Mouse (Mus musculus) regulatory T cell (primary cell): ENCODE measurements around the gene Col11a2.
"Not testable (repeated sequence)": the region's sequence is repeated elsewhere in the genome, so short reads cannot be mapped to it uniquely, and the experiment has no call there.

Source experiments
- in situ Hi-C: fragments of 300-600 bp; cut with MboI, MseI; formaldehyde crosslinking; loops from one replicate; pipeline ENCODE4 v1.15.1; 2025; ENCODE audit warnings: high pct_unique_total_duplicates

The Col11a2 gene

DNA sequence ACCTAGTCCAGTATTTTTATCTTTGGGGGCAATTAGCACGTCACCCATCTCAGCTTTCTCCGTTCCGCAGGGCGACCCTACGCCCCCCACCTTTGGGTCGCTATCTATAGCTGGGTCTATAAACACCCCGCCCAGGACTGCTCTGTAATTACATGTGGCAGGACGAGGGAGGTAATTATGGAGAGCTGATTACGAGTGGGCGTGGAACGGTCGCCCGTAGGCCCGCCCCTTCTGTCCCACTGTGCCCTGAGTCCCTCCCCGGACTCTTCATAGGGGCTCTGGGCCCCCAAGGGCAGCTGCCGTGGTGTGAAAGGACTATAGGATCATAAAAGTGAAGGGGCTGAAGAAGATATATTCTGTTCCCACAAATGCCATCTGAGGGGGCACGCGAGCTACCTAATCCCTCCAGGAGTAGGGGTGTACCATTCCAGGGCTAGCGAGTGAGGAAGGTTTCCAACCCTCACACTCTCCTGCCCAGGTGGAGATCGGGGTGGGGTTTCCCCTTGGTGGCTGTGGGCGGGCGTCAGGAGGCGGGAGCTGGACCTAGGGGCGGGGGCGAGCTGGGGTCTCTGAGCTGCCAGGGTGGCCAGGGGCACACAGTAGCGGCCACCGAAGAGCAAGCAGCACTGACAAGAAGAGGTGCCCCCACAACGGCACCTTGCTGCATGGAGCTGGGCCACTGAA lies at the start of gene Col11a2:
TSS of gene Col11a2 (plus strand) at position 560 of the 684 bp plus-strand sequence.
- in situ Hi-C loops: loop anchor here (10.0 to 25.0 kb wide), 2 partner anchors 606 to 798 kb away; partner anchors contain the start of genes Atf6b, Dxo, Fkbpl and Stk19

DNA sequence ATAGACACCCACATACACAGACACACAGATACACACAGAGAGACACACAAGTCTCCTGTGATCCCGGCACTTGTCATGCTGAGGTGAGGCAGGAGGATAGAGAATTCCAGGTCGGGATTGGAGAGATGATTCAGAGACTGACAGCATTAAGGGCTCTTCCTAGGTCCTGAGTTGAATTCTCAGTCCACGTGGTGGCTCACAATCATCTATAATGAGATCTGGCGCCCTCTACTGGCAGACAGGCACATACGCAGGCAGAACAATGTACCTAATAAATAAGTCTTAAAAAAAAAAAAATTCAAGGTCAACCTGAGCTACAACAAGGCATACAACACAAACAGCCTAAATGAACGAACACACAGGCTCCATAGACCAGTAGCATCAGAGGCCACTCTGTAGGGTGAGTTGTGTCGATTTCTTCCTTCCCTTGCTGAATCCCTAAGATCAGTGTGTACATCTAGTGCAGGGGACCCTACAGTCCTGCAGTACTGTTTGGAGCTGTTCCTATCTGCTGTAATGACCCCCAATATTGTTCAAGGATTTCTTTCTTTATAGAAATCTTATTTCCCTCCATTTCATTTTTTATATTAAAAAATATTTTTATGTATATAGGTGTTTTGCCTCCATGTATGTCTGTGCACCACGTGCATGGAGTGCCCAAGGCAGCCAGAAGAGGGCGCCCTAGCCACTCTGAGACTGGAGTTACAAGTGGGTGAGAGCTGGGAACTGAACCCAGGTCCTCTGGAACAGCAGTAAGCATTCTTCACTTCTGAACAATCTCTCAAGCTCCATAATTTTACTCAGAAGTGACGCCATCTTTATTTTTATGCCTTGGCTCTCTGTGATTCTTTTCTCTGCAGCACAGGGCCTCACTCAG lies 47.2 kb upstream of the Col11a2 start:
- in situ Hi-C loops: loop anchor here (25.0 kb wide), 1 partner anchor 1395 kb away; the partner anchor contains the start of gene H2-Q4

GRCm38 (mm10) chr17:33994959-33995358 lies 44.3 kb upstream of the Col11a2 start:
- in situ Hi-C loops: loop anchor here (5.0 to 25.0 kb wide), 2 partner anchors 43 to 1392 kb away; partner anchors contain the start of genes B3galt4 and H2-Q4

DNA sequence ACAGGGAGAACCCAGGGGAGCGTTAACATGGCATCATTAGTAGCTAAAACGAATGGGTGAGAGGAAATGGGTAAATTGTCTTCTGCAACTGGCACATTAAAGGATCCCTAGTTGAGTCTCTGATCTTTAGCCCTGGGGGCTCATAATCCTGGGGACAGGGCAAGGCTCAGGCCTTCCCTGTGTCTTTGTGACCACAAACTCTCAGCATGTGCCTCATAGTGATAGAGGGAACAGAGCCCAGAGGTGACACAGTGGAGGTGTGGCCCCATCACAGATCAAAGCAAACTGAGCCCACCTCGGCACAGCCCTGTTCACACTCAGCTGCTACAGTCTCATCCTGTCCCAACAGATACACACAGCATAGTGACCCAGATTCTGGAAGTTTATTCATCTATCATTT lies 43.6 kb upstream of the Col11a2 start:
- in situ Hi-C loops: loop anchor here (5.0 to 25.0 kb wide), 2 partner anchors 43 to 1392 kb away; partner anchors contain the start of genes B3galt4 and H2-Q4

DNA sequence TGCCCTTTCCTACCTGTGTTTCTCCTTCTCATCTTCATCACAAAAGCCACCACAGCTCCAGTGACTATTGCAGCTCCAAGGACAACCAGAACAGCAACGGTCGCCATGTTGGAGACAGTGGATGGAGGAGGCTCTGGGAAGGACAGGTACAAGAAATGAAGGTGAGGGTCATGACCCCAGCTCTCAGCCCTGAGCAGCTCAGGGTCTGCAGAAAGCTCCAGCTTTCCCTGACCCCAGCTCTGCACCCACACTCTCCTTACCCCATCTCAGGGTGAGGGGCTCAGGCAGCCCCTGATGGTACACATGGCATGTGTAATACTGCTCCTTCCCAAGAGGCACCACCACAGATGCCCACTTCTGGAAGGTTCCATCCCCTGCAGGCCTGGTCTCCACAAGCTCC lies 42.2 kb upstream of the Col11a2 start:
- in situ Hi-C loops: loop anchor here (5.0 to 25.0 kb wide), 2 partner anchors 45 to 1390 kb away; partner anchors contain the start of genes B3galt4 and H2-Q4

GRCm38 (mm10) chr17:33998697-33999096 lies 40.5 kb upstream of the Col11a2 start:
- in situ Hi-C loops: loop anchor here (5.0 to 25.0 kb wide), 2 partner anchors 46 to 1389 kb away; partner anchors contain the start of genes B3galt4 and H2-Q4

- in situ Hi-C loops: loop anchor here (5.0 to 25.0 kb wide), 2 partner anchors 47 to 1388 kb away; partner anchors contain the start of genes B3galt4 and H2-Q4
Observed at GRCm38 (mm10) chr17:33999341-34000149, 39.7 kb upstream of the Col11a2 start.

GRCm38 (mm10) chr17:34000150-34000537 lies 39.1 kb upstream of the Col11a2 start, which contains the start of gene H2-K1:
H2-K1 (minus strand) TSS chr17:34000347.
- in situ Hi-C loops: no loop called here

GRCm38 (mm10) chr17:34000796-34001195 lies 38.4 kb upstream of the Col11a2 start:
- in situ Hi-C loops: not testable (repeated sequence)

DNA sequence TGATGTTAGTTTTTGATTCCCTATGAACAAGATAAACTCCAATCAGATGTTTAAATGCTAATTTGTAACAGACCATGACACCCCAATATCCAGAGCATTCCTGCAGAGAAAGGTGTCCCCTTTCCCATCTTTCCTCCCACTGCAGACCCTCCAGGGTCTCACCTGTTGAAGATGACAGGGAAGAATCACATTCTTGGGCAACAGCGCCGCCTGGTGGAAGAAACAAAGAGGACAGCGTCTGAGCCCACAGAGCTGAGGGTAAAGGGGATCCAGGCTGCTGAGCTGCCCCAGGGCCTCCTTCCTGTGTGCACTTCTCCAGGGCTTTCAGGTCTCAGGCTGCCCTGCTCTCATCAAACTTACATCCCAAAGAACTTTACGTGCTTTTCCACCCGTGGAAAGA lies 35.8 kb upstream of the Col11a2 start:
- in situ Hi-C loops: no loop called here

DNA sequence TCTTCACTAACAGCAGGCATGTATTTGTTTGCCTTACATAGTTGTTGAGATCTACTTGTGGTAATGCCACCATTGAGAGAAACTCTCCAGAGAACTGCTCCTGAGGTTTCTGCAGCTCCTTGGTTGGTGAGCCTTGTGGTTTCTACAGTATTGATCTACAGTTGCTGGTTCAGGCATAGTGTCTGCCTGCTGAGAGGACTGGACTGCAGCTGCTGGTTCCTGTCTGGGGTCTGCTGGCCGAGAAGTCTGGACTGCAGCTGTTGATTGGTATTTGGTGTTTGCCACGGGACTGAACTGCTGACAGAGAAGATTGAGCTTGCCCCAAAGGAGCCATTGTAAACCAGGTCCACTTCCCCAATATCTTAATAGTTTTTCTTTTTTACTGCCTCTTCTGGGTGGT lies 32.7 kb upstream of the Col11a2 start:
- in situ Hi-C loops: no loop called here

DNA sequence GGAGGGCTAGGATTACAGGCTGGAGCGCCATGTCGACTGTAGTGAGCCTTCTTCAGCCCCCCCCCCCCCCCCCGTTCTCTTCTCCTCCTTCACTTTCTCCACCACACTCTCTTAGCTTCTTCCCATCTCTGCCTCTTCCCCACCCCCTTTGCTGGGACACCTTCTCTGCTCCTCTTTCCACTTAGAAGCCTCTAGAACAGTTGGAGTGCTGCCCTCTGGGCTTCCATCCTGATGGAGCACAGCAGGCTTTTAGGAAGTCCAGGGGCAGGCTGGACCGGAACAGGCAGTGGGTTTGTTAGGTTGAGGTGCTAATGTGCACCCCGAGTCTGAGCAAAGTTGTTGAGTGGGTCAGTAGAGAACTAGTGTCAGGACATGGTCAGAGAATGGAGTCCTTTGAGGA lies 29.1 kb upstream of the Col11a2 start:
- in situ Hi-C loops: no loop called here

DNA sequence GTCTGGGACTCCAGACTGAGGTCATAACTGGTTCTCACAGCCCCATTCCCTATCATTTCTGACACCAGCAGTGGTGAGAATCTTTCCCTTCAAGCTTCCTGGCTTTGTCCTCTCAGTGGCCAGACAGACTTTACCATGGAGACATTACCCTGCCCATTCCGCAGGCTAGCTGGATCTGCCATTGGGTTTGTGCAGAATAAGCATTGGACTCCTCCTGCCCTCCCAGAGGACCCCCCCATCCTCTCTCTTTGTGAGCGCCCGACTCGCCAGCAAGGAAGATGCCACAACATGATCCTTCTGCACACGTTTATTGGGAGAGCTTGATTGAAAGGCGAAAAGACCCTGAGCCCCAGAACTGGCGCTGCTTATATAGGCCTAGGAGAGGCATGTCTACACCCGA lies 25.8 kb upstream of the Col11a2 start:
- in situ Hi-C loops: no loop called here

DNA sequence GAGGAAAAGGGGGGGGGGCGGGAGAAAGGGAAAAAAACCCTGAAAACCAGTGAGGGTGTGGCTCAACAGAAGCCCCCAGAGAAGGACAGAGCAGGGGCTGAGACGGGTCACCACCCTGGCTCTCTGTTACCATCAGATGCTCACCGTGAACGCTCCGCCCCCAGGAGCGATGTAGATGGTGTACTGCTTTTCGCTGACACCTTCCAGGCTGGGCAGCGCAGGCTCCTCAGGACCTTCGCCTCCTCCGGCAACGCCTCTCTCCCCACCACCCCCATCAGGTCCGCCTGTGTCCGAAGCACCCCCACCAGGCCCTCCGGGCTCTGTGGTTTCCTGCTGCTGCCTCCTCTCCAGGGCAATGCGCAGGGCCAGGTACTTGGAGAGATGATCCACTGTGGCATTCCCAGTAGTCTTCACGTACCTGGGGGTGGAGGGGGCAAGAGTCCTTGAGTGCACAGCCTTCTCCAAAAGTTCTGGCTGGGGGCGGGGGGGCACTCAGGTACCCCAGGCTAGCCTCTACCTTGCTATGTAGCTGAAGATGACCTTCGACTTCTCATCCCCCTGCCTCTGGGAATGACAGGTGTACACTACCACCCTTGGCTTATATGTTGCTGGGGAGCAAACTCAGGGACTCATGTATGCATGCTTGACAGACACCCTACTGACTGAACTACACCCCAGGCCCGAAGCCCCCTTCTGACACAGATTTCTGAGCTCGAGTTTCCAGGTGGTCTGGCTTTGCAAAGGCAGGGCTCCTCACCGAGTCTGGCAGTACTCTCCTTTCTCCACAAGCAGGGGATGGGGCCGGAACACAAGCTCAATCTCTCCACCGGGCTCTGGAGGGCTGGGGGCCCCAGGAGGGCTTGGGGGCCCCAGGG lies 17.5 kb upstream of the Col11a2 start:
- in situ Hi-C loops: loop anchor here (5.0 kb wide), 1 partner anchor 64 kb away; the partner anchor contains the start of genes Rps18 and Vps52

DNA sequence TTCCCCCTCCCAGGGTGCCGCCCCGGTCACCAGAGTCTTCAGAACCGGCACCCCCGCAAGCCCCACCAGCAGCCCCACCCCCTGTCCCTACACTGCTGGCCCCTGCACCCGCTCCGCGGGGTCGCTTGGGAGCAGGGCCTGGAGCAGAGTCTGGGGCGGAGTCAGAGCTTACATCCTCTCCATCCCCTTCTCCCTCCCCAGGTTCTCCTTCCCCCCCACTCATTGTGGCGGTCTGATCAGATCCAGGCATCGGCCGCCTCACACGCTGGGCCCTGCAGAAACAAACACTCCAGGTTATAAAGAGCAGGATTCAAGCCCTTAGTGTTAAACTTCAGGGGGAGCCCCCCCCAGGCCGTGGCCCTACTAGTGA lies 16.8 kb upstream of the Col11a2 start:
- in situ Hi-C loops: loop anchor here (5.0 kb wide), 1 partner anchor 65 kb away; the partner anchor contains the start of genes Rps18 and Vps52

DNA sequence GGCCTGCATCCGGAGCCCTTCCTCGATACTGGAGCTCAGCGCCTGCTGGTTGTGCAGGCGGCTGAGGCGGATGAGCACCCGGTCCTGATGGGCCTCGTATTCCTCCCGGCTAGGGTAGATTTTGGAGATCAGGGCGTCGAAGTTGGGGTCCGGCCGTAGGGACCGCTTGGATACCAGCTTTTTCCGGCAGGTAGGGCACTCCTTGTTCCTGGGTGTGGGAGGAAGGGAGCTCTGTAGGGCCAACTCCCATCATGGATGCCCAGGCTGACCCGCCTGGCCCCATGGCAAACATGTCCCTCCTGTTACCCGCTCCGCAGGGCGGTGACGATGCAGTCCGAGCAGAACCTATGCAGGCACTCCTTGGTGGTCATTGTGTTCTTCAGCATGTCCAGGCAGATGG lies 16.2 kb upstream of the Col11a2 start:
- in situ Hi-C loops: loop anchor here (5.0 kb wide), 1 partner anchor 66 kb away; the partner anchor contains the start of genes Rps18 and Vps52

GRCm38 (mm10) chr17:34023678-34024077 lies 15.6 kb upstream of the Col11a2 start:
- in situ Hi-C loops: loop anchor here (5.0 kb wide), 1 partner anchor 66 kb away; the partner anchor contains the start of genes Rps18 and Vps52

- in situ Hi-C loops: loop anchor here (5.0 kb wide), 1 partner anchor 67 kb away; the partner anchor contains the start of genes Rps18 and Vps52
Observed at GRCm38 (mm10) chr17:34024317-34024821, 14.9 kb upstream of the Col11a2 start, which contains the start of gene Ring1. Ring1 (minus strand) TSS chr17:34024680.
